Mouse (Mus musculus) thymus, postnatal 10 days (tissue): ENCODE measurements around the gene Awat2.
"Not testable (repeated sequence)": the region's sequence is repeated elsewhere in the genome, so short reads cannot be mapped to it uniquely, and the experiment has no call there.

Experiments used
- DNase-seq, 2 experiments: peaks; one replicate each; pipeline ENCODE4 v3.0.0; 2021; ENCODE audit warnings: low spot score in 2 of 2

The Awat2 gene

DNA sequence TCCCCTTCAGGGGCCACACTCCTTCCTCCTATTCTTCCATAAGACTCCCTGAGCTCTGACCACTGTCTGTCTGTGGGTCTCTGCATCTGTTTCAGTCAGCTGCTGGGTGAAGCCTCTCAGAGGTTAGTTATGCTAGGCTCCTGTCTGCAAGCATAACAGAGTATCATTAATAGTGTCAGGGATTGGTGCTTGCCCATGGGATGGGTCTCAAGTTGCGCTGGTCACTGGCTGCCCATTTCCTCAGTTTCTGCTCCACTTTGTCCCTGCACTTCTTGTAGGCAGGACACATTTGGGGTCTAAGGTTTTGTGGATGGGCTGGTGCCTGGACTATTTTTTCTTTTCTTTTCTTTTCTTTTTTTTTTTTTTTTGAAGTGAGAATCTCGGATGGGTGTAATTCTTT is at the start of gene Awat2:
TSS of gene Awat2 (minus strand) at position 101 of the 400 bp plus-strand sequence.
- DNase-seq = not testable (repeated sequence)

DNA sequence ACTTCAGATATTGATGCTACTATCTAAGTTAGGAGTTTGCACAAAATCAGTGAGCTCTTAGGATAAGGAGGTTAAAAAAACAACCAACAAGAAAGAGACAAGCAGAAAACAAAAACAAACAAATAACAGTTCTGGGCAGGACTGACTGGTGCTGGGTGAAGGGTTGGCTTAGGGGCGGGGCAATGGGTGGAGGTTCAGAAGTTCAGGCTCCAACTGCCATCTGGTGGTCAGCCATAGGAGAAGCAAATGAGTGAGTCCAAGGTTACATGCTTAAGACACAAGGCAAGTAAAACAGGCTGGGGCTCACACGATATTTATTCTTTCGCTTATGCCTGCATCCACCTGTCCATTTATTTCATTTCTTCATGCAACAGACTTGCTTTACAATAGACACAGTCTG is 37.8 kb upstream of the Awat2 start:
- peak; percentile 14 to 39 for DNase-seq

DNA sequence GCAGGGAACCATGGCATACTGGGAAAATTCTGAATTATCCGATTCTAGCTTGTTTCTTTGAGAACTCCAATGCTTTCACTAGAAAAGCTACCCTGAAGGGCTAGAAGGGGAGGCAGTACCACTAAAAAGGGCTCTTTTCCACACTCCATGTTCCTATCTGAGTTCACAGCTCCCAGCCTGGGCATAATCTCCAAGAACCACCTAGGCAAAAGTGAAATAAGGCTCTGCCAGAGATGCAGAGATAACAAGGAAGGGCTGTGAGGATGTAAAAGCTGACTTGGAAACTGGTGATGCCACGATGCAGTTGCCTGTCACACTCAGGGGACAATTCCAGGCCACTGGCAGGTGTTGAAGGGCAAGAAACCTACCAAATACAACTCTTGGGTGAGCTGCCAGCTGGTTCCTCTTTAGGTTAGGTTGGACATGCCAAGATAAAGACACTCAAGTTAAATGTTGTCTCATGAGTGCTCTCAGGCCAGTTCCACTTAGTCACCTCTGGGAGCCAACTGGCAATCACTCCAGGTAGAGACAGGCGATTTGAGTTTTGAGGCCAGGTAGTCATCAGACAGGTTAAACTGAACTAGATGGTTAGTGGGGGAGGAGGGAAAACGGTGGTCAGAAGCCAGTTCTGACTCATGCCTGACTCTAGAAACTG is 33.2 kb upstream of the Awat2 start:
- DNase-seq = no peak

DNA sequence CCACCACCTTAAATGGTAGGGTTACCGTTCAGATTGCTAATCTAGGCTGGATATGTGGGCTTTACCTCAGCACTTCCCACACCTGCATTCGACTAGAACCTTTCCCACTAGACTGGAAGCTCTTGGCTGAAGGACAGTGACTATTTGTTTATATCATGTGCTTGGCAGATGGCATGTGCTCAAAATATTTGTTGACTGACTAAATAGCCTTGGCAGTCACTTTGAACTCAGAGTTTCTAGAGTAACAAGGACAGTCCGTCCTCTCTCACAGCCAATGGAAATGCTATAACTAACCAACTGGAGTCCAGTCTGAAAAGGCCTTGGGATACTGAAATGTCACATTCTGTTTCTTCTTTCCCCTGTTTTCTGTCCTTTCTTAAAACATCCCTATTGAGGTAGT is 29.0 kb upstream of the Awat2 start:
- DNase-seq = no peak

DNA sequence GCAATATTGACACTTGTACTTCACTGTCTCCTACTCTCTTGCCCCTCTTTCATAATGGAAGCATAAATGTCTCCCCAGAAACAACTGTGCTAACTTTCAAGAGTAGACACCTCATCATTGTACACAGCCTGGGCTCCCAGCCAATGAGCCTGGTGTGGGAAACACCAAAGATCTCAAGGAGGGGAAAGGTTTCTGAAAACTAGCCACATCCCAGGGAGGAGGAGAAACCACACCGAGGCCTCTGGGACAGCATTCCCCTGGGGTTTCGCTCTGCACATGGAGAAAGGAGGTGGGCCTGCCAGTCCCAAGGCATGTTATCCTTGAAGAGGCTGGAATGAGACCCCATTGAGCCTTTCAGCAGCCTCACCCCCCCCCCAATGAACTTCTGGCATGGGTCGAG is 27.6 kb upstream of the Awat2 start:
- DNase-seq = no peak

DNA sequence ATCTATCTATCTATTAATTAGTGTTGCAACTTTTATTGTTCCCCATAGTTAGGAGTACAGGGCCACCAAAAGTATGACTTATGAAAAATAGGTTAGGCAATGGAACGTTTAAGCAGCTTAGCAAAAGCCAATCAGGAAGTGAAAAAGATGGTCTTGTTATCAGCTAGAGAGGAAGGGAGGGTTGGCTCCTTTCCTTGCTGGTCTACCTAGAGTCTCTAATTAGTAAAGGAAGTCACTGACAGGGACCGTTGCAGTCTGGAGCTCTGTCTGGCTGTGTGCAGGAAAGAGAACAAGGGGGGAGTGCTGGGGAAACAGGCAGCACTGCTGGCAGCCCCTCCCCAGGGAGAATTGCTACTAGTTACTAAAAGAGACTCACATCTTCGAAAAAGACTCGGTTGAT is 25.5 kb upstream of the Awat2 start:
- no peak for DNase-seq

DNA sequence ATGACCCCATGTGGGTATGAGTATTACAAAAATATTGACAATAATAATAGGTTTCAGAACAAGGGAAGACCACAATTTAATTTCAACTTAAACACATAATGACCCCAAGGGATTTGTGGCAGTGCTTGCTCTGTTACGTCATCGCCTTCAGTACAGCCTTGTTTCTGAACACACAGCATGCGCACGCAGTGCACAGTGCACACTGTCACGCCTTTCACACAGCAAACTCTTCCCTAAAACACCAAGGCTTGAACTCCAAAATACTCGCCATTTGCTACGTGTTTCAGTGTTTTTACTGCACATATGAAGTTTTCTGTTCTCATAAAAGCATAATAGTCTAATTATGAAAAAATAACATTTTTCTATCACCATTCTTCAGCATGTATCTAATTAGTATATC is 1.0 kb upstream of the Awat2 start:
- DNase-seq = no peak

DNA sequence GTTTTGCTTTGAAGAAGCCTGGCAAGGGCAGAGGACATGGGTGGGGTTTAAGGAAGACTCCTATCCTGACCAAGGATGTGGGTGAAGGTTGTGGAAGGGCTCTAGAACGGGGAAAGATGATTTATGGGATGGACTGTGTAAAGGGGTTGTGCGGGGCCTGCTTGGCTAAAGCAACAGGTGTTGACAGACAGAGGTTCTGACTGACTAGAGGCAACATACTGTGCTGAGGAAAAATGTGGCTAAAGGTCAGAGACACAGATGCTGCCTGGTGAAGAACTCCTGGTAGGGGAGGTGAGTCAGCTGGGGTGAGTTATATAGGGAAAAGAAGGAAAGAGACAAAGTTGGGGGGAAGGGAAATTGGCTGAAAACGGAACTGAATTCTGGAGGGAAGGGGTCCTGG is 10.2 kb downstream of the Awat2 start:
- DNase-seq = no peak

DNA sequence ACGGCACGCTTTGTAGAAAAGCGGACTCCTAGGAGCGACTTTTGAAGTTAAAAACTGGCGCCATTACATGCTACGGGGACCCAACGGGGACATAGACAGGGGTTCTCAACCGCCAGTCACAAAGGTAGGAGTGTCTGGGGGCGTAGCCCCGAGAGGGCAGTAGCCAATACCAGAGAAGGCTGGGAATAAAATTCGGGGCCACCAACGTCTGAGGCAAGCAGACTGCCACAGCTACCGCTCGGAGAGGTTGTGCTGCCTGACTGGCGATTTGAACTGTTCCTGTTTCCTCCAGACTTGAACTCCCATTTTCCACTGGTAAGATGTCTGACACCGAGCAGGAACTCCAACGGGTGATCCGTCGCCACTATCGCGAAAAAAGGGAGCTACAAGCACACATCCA is 13.8 kb downstream of the Awat2 start, which contains the start of gene Otud6a:
TSS of gene Otud6a (plus strand) at position 321 of the 400 bp plus-strand sequence.
- no peak for DNase-seq

DNA sequence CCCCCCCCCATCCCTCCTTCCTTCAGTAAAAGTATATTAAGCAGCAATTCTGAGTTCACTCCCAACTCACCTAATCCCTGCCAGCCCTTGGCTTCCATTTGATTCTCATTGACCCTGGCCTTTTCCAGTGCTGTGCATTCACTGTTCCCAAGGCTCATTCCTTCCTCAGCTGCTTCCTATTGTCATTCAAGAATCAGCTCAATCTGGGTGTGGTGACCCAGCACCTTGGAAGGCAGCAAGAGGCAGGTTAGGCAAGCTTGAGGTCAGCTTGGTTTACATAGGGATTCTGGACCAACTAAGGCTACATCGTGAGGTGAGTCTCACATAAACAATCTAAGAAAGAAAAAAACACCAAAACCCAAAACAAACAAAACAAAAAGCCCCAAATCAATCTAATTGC is 33.3 kb downstream of the Awat2 start:
- DNase-seq = no peak

DNA sequence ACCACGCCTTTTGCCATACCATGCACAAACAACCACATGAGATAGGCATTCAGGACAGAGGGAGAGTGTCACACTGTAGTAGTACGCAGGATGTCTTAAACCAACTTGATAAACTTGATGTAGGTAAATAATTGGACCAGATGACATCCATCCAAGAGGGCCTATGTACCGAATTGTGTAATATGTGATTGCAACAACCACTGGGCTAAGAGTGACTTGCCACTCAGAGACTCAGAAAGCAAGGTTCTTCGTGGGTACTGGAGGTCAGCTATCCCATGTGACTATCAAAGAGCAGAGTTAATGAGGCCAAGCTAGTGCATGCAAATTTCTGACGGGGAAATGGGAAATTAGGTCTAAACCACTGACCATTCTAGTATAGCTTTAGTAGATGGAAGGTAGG is 40.9 kb downstream of the Awat2 start:
- DNase-seq = no peak

DNA sequence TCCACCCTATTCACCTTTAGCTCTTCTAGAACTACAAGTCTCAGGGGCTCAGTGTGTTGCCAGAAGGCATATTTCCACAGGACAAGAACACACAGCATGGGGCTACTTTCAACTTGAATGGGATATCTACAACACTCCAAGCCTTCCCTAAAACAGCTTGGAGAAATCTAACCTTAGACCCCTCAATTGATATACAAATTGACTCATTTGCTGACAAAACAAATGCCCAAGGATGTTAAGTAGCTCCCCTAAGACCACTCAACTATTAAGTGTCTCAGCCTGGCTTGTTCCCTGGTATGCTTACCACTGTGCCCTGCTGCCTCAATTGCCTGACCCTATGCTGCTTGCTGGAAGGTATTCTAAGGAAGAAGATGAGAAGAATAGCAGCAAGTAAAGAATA is 41.6 kb downstream of the Awat2 start:
- DNase-seq = no peak

DNA sequence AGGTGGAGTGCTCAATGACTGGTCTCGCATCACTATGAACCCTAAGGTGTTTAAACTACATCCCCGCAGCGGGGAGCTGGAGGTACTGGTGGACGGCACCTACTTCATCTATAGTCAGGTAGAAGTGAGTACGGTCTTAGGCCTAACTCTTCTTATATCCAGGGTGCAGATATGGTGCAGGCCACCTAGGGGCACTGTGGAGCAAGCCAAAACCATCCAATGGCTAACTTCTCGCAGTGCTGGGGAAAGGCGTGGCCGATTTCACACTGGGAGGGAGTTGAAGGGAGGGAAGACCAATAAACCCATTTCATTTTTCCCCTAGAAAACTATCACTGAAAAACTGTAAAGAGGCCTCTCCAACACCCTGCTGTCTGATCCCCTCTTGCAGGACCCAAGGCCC is 47.5 kb downstream of the Awat2 start:
- DNase-seq = no peak

DNA sequence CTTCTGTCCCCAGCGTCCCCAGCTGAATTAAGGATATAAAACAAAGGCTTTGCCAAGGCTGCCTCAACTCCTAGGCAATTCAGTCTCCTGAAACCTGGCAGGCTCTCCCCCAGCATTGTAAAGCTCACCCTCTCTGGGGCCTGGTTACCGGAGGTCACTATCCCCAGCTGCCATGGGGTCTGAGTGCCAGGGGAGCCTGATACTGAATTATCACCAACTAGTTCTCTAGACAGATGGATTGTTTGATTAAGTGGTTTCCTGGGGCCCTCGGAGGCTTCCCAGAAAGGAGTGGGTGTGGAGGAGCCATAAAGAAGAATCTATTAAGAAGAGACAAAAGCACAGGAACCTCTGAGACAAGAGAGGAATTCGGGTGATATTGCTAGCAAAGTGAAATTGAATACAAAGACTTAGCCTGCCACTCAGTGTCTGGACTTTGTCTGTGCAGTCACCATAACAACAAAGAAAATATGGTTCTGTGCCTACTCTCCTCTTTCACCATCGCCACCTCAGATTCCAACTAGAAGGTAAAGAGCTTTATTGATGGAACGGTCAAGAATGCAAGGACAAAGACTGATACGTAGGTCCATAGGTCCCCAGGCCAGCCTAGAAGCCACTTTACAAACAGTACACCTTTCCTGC is 48.2 kb downstream of the Awat2 start:
- no peak for DNase-seq

DNA sequence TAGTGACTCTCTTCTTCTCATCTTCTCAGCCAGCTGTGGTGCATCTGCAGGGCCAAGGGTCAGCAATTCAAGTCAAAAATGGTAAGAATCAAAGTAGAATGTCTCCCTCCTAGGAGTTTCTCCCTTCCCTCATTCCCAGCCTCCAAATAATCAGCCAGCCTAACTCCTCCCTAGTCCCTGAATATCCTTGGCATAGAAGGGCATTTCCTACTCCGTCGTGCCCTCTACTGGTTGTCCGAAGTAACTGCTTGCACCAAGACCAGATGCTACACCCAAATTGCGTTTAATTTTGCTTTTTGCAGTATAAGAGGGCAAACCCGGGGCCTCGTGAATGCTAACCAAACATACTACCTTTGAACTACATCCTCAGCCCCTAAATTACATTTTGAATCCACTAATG is 50.2 kb downstream of the Awat2 start:
- no peak for DNase-seq

DNA sequence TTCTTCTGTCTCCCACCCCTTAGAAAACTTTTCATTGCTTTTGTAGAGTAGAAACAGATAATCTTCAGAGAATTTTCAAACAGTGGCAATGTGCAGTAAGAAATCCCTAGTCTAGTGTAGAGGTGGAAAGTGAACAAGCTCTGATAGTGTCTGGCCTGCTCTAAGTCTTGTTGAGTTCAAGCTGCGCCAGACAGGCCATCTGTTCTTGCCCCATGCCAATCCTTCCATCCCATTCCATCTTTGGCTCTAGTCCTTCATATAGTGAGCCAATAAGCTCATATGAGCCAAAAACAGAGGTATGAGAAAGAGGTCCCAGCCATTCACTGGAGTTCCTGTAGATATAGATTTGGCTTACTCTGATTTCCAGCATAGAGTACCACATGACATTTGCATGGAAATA is 52.6 kb downstream of the Awat2 start:
- DNase-seq = no peak

DNA sequence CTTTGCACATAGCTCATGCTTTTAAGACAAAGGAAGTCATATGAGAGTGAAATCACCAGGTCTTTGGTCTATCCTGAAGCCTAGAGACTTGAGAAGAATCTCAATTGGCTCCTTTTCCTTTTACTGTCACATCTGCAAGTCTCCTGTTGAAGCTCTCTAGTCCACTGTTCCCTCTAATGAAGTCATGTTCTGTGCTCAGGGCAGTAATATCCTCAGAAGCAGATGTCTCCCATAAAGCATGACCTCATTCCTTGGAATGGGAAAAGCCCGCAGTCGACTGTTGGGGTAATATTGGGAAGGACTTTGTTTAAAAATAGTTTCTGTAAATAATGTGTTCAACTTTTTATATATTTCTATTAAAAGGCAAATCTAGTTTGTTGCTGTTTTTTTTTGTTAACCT is 85.5 kb downstream of the Awat2 start:
- DNase-seq = no peak
